1 mouse cellular context compared by ENCODE assay signal in genomic region chr14:41025594-41026284, GRCm38 (mm10).
A peak's percentile ranks its signal among the peaks of the same experiment; 100 is the strongest.
TF ChIP-seq lines count a peak whose summit lies in the region.

No protein-coding gene starts in this region.

TF ChIP-seq in MEL, 35 proteins besides CTCF, POLR2A, EP300 and RAD21 (continued from another document):
- TF ChIP-seq ZNF384 (IDR thresholded peaks at IDR 0.05; ENCODE audit: low read depth, low read length) (peak; percentile 35; the same call in 1 of the 2 replicates), MEF2A (IDR thresholded peaks at IDR 0.05; ENCODE audit: extremely low read depth, insufficient replicate concordance, low read depth, low read length, poor library complexity, severe bottlenecking) (peak; percentile 50; the same call in 1 of the 2 replicates)
